19 mouse cellular contexts compared by ENCODE assay signal in the genomic region with DNA sequence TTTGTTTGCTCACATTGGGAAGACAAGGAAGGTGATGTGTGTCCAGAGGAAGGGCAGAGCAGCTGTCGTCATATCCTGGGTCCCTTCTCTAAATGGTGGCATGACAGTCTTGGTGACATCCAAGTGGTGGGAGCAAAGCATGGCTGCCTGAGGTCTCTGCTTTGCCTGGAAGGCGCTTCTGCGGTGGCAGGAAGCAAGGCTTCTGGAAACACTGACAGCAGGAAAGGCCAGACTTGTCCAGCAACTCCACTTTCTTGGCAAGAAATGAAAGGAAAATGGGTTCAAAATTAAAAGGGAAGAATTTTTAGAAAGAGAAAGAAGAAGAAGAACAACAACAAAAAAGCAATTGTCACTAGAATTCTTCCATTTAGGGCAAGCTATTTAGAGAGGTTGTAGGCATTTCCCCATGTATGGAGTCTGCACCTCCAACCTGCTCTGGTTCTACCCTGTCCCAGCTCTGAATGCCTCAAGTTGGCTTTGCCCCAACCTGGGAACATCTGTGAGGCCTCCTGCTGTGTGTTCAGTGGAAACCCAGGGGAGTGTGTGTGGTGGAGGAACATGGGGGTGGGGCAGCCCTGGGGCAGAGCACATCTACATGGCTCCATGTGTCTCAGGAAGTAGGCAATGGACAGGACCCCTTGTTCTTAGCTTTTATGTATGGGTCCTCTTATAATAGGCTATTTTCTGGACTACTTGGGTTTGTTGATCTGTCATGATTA.
DNase-seq lines count a peak whose midpoint lies in the region; ATAC-seq and TF ChIP-seq lines count a peak whose summit lies in the region.
"Had no signal": no experiment of that assay in that cellular context is flagged by ENCODE, and none has a peak within 500 bp of the region (broad histone marks: within the 10 kb centered on the region; RNA-seq: fewer than 3 reads in every experiment).

No protein-coding gene starts in this region.

- TF ChIP-seq POLR2A in liver, adult 2 months (IDR thresholded peaks at IDR 0.05; ENCODE audit: extremely low read depth, insufficient read depth, low read length) = no peak

- WGBS in heart, embryonic 12.5 days = 77% methylated on average over 3 of the region's 3 CpGs
- 65% methylated on average over 3 of the region's 3 CpGs for WGBS in liver, adult 2 months
- WGBS in liver, embryonic 12.5 days (ENCODE audit: insufficient replicate concordance) = 71% methylated on average over 3 of the region's 3 CpGs

- H3K9ac ChIP-seq in heart, embryonic 12.5 days = no peak overlapping the region
- no peak overlapping the region for H3K9ac ChIP-seq in liver, adult 2 months (ENCODE audit: low read depth, low read length)
- H3K9ac ChIP-seq in liver, embryonic 12.5 days = no peak overlapping the region
- H3K9ac ChIP-seq: embryonic facial prominence, embryonic 15.5 days; hindbrain, embryonic 13.5 days; limb, embryonic 12.5 days; liver, embryonic 14.5 days had no signal

- no peaks in the 10 kb centered on the region for H3K36me3 ChIP-seq in heart, embryonic 12.5 days
- no peaks in the 10 kb centered on the region for H3K36me3 ChIP-seq in liver, adult 2 months (ENCODE audit: control insufficient read depth, insufficient read depth, low read length)
- H3K36me3 ChIP-seq in liver, embryonic 12.5 days = no peaks in the 10 kb centered on the region
- H3K36me3 ChIP-seq: embryonic facial prominence, embryonic 15.5 days; limb, embryonic 12.5 days had no signal

- ATAC-seq in heart, embryonic 12.5 days (ENCODE audit: insufficient number of reproducible peaks, low FRiP score) = no peak
- ATAC-seq in liver, embryonic 12.5 days = no peak
- ATAC-seq in megakaryocyte progenitor cell, adult 5-6 weeks (replicated peaks; ENCODE audit: poor library complexity) = no peak
- ATAC-seq: forebrain, embryonic 16.5 days; inflammation-experienced regulatory T-cells, adult 6 months; lung, postnatal 0 days had no signal

- no peak for TF ChIP-seq CTCF in liver, adult 2 months (IDR thresholded peaks at IDR 0.05; ENCODE audit: low read depth, low read length)

- no peak overlapping the region for H3K4me3 ChIP-seq in heart, embryonic 12.5 days
- H3K4me3 ChIP-seq in liver, adult 2 months (ENCODE audit: insufficient read depth, low read depth, low read length) = no peak overlapping the region
- H3K4me3 ChIP-seq in liver, embryonic 12.5 days = no peak overlapping the region
- H3K4me3 ChIP-seq: embryonic facial prominence, embryonic 15.5 days; hindbrain, embryonic 13.5 days; limb, embryonic 12.5 days had no signal

- H3K79me2 ChIP-seq in liver, adult 2 months (ENCODE audit: control insufficient read depth, insufficient read depth, low read length) = no peaks in the 10 kb centered on the region

- H3K27ac ChIP-seq in heart, embryonic 12.5 days (ENCODE audit: poor library complexity, severe bottlenecking) = no peak overlapping the region
- H3K27ac ChIP-seq in liver, adult 2 months (replicated peaks; ENCODE audit: insufficient read depth, low read depth, low read length) = 0 out of 2 replicates have a peak overlapping the region, but pooled peaks have one; percentile 27
- no peak overlapping the region for H3K27ac ChIP-seq in liver, embryonic 12.5 days
- H3K27ac ChIP-seq: embryonic facial prominence, embryonic 15.5 days; hindbrain, embryonic 13.5 days; limb, embryonic 12.5 days; liver, embryonic 14.5 days had no signal

- H3K4me2 ChIP-seq in heart, embryonic 12.5 days = no peak overlapping the region
- H3K4me2 ChIP-seq in liver, embryonic 12.5 days = no peak overlapping the region
- H3K4me2 ChIP-seq: embryonic facial prominence, embryonic 15.5 days; hindbrain, embryonic 13.5 days; limb, embryonic 12.5 days had no signal

- no peaks in the 10 kb centered on the region for H3K9me3 ChIP-seq in heart, embryonic 12.5 days (replicated peaks)
- H3K9me3 ChIP-seq in liver, embryonic 12.5 days (replicated peaks) = no peaks in the 10 kb centered on the region
- H3K9me3 ChIP-seq: embryonic facial prominence, embryonic 15.5 days; hindbrain, embryonic 13.5 days; limb, embryonic 12.5 days had no signal

- DNase-seq in heart, adult 8-10 months (ENCODE audit: low spot score) = peak; percentile 15
- no peak for DNase-seq in liver, adult 2 months (ENCODE audit: extremely low read depth, low read depth, low spot score)
- DNase-seq in Muller cell, postnatal 12 days (ENCODE audit: inconsistent ontology term) = peak; percentile 19
- peak; percentile 43 to 67 for DNase-seq in kidney, postnatal 25 days
- DNase-seq: adrenal gland, postnatal 14 days; cerebellum, adult 11-12 months; cerebellum, postnatal 14 days; retina, postnatal 1 day; thymus, adult 2 months had no signal

- H3K27me3 ChIP-seq in heart, embryonic 12.5 days (replicated peaks) = peaks cover 29% of the 10 kb centered on the region
- H3K27me3 ChIP-seq in liver, adult 2 months (ENCODE audit: control insufficient read depth, insufficient read depth, low read length) = no peaks in the 10 kb centered on the region
- H3K27me3 ChIP-seq in liver, embryonic 12.5 days (replicated peaks) = peaks cover 10% of the 10 kb centered on the region
- H3K27me3 ChIP-seq: embryonic facial prominence, embryonic 15.5 days; hindbrain, embryonic 13.5 days had no signal

- peaks cover 8% of the 10 kb centered on the region for H3K4me1 ChIP-seq in heart, embryonic 12.5 days (replicated peaks)
- H3K4me1 ChIP-seq in liver, adult 2 months (ENCODE audit: control insufficient read depth, insufficient read depth, low read length) = peaks cover 2% of the 10 kb centered on the region; the same call in 1 of the 2 replicates
- H3K4me1 ChIP-seq in liver, embryonic 12.5 days = 0 out of 2 replicates have a peak, but pooled peaks cover 4% of the 10 kb centered on the region
- H3K4me1 ChIP-seq: limb, embryonic 12.5 days had no signal
